Mouse (Mus musculus) forebrain, embryonic 14.5 days (tissue): ENCODE data around the gene Akap13. TPM values are rescaled to one million over a fixed set of nuclear protein-coding genes. Genes with fewer than 3 reads are reported as not detected.

Experiments used
- ATAC-seq: fragments of 200-750 bp; cut with Nextera tagmentation; 2 replicates; pipeline ENCODE4 v1.8.0; 2017; ENCODE audit warnings: mild to moderate bottlenecking, moderate library complexity
- DNase-seq: peaks from one replicate; pipeline ENCODE4 v3.0.0-alpha.2; 2015; ENCODE audit warnings: low spot score
- H3K27ac ChIP-seq: fragments of 300-500 bp; sonication (generic); 2 replicates; pipeline ENCODE4 v1.5.1; 2014; ENCODE audit warnings: low read depth, mild to moderate bottlenecking, control low read depth, low read length, moderate library complexity
- H3K27me3 ChIP-seq: fragments of 300-500 bp; sonication (generic); replicated peaks from 2 replicates; pipeline ENCODE4 v1.6.1; 2014; ENCODE audit warnings: low read length, control low read depth, mixed read lengths; ENCODE audit not compliant: control insufficient read depth, insufficient read depth
- H3K36me3 ChIP-seq: fragments of 300-500 bp; sonication (generic); 2 replicates; pipeline ENCODE4 v1.6.1; 2014; ENCODE audit warnings: low read length, control low read depth; ENCODE audit not compliant: control insufficient read depth, insufficient read depth
- H3K4me1 ChIP-seq: fragments of 300-500 bp; sonication (generic); 2 replicates; pipeline ENCODE4 v1.6.1; 2014; ENCODE audit warnings: antibody characterized with exemption, low read length, control low read depth; ENCODE audit not compliant: control insufficient read depth, insufficient read depth
- H3K4me2 ChIP-seq: fragments of 300-500 bp; sonication (generic); 2 replicates; pipeline ENCODE4 v1.6.1; 2014; ENCODE audit warnings: mild to moderate bottlenecking, control low read depth, low read length
- H3K4me3 ChIP-seq: fragments of 300-500 bp; sonication (generic); 2 replicates; pipeline ENCODE4 v1.5.1; 2014; ENCODE audit warnings: low read depth, low read length, control low read depth
- H3K9ac ChIP-seq: fragments of 300-500 bp; sonication (generic); 2 replicates; pipeline ENCODE4 v1.6.1; 2014; ENCODE audit warnings: mild to moderate bottlenecking, low read length, control low read depth, moderate library complexity
- H3K9me3 ChIP-seq: fragments of 300-500 bp; sonication (generic); replicated peaks from 2 replicates; pipeline ENCODE4 v1.6.1; 2016; ENCODE audit warnings: low read length, control low read depth, mixed read lengths; ENCODE audit not compliant: control insufficient read depth
- WGBS: fragments of 180-500 bp; shearing (Covaris S2); extraction: QIAGEN DNeasy Blood & Tissue Kit; methylation state at CpG from one replicate; pipeline ENCODE4 v1.1.7; 2014; 5-methylcytosine and 5-hydroxymethylcytosine counted together
- polyA plus RNA-seq: library from polyadenylated mRNA; unstranded; fragments of >200 nt; fragmentation: Nextera tagmentation; extraction: Ambion mirVana; gene quantifications from 2 replicates; pipeline ENCODE4 v1.2.1, GENCODE M21; 2014

Gene Akap13
- polyA plus RNA-seq, 1 experiment from 2014 or later = 9.8 TPM

DNA sequence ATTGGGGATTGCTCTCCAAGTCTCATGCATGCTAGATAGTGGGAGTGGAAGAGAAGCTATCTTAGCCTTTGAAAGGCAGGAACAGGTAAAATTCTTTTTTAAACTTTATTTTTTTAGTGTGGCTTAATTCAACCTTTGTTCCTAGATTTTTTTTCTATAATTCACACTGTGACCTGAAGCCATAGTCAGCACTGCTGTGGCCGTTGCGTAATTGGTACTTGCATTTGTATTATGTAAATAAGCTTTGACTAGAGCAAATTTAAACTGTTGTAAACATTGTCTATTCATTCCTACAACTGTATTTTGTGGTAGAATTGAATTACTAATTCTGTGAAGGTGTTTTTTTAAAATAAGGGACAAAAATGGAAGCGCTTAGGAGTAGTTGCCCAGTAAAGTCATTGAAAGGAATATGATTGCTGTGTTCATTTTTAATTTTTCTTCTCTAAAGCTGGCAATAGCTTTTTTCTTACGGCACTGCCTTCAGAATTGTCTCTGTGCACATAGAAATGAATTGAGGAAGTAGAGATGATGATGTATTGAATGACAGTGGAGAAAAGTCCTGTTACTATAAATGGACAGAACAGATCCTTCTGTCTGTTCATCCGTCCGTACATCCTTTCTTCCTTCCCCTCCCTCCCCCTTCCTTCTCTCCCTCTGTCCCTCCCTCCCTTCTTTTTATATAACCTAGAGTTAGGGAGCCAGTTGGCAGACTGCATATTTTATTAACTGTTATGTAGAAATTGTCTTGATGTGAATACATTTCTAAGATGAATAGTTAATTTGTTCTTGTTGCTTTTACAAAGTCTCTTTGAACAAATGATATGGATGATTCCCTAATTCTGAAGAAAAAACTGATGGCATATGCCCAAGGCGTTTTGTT lies 17.2 kb downstream of the Akap13 start:
- ATAC-seq (no peak), DNase-seq (no peak)
- Histone ChIP-seq H3K4me1 (no peaks in the 10 kb centered on the region), H3K27ac (no peak overlapping the region), H3K4me2 (no peak overlapping the region), H3K36me3 (no peaks in the 10 kb centered on the region), H3K9ac (no peak overlapping the region), H3K9me3 (no peaks in the 10 kb centered on the region), H3K27me3 (no peaks in the 10 kb centered on the region), H3K4me3 (no peak overlapping the region)
- WGBS = 73% methylated on average over 7 of the region's 7 CpGs

GRCm38 (mm10) chr7:75473294-75473693 lies 18.0 kb downstream of the Akap13 start:
- no peak for DNase-seq
- WGBS = 67% methylated on average over 1 of the region's 1 CpGs
- no peaks in the 10 kb centered on the region for H3K4me1 ChIP-seq
- no peak overlapping the region for H3K4me3 ChIP-seq
- H3K4me2 ChIP-seq = no peak overlapping the region
- H3K9ac ChIP-seq = no peak overlapping the region
- H3K36me3 ChIP-seq = no peaks in the 10 kb centered on the region
- no peaks in the 10 kb centered on the region for H3K9me3 ChIP-seq
- no peaks in the 10 kb centered on the region for H3K27me3 ChIP-seq
- H3K27ac ChIP-seq = no peak overlapping the region
- no peak for ATAC-seq

DNA sequence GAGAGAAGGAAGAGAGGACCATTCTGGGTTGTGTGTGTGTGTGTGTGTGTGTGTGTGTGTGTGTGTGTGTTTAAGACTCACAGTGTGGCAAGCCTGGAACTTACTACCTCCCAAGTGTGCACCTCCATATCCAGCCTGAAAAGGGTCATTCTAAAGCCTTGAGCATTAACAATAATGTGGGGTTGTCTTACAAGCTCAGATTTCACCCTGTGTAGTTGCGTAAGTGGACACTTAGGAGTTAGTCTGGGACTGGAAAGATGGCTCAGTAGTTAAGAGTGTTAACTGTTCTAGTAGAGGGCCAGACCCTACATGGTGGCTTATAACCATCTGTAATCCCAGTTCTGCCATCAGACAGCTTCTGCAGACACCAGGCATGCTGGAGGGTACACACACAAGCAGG lies 18.7 kb downstream of the Akap13 start:
- Histone ChIP-seq H3K27ac (no peak overlapping the region), H3K36me3 (no peaks in the 10 kb centered on the region), H3K4me3 (no peak overlapping the region), H3K27me3 (no peaks in the 10 kb centered on the region), H3K9me3 (no peaks in the 10 kb centered on the region), H3K4me1 (no peaks in the 10 kb centered on the region), H3K9ac (no peak overlapping the region), H3K4me2 (no peak overlapping the region)
- 90% methylated on average over 1 of the region's 1 CpGs for WGBS
- ATAC-seq = no peak
- no peak for DNase-seq

- Histone ChIP-seq H3K9me3 (no peaks in the 10 kb centered on the region), H3K4me2 (no peak overlapping the region), H3K36me3 (no peaks in the 10 kb centered on the region), H3K9ac (no peak overlapping the region), H3K4me1 (no peaks in the 10 kb centered on the region), H3K27me3 (no peaks in the 10 kb centered on the region), H3K4me3 (no peak overlapping the region), H3K27ac (no peak overlapping the region)
- DNase-seq (no peak), ATAC-seq (no peak)
Observed at GRCm38 (mm10) chr7:75474564-75475150, 19.3 kb downstream of the Akap13 start.

GRCm38 (mm10) chr7:75478060-75478459 lies 22.7 kb downstream of the Akap13 start:
- no peak overlapping the region for H3K27ac ChIP-seq
- no peak overlapping the region for H3K9ac ChIP-seq
- H3K27me3 ChIP-seq = no peaks in the 10 kb centered on the region
- H3K4me3 ChIP-seq = no peak overlapping the region
- no peak overlapping the region for H3K4me2 ChIP-seq
- no peaks in the 10 kb centered on the region for H3K9me3 ChIP-seq
- no peaks in the 10 kb centered on the region for H3K36me3 ChIP-seq
- H3K4me1 ChIP-seq = no peaks in the 10 kb centered on the region
- 93% methylated on average over 2 of the region's 2 CpGs for WGBS
- ATAC-seq (no peak), DNase-seq (no peak)

DNA sequence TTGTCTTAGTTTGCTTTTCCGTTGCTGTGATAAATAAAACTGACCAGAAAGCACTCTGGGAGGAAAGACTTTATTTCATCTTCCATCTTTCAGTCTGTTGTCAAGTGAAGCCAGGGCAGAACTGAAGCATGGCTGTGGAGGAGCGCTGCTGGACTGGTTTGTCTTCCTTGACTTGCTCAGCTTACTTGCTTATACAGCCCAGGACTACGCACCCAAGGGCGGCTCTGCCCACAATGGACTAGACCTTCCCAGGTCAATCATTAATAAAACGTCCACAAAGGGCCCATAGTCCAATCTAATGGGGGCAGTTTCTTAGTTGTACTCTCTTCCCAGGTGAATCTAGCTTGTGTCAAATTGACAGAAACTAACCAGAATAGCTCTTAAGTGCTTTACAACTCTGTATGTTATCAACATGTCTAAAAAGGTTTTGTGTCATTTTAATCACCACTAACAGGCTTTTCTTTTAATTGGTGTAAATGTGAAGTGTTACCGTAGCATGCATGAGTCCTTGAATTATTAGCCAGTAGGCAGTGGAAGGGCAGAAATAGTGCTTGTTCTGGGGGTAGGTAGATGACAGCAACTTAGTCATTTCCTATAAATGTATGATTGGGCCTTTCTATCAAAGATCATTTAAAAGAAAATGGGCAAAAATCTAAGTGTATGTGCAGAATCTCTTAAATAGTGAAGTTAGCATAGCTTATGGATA lies 25.5 kb downstream of the Akap13 start:
- H3K9ac ChIP-seq = no peak overlapping the region
- H3K9me3 ChIP-seq = no peaks in the 10 kb centered on the region
- no peak overlapping the region for H3K4me2 ChIP-seq
- no peaks in the 10 kb centered on the region for H3K27me3 ChIP-seq
- no peak for DNase-seq
- H3K4me3 ChIP-seq = no peak overlapping the region
- no peaks in the 10 kb centered on the region for H3K36me3 ChIP-seq
- WGBS = 86% methylated on average over 6 of the region's 6 CpGs
- H3K27ac ChIP-seq = no peak overlapping the region
- no peak for ATAC-seq
- no peaks in the 10 kb centered on the region for H3K4me1 ChIP-seq

DNA sequence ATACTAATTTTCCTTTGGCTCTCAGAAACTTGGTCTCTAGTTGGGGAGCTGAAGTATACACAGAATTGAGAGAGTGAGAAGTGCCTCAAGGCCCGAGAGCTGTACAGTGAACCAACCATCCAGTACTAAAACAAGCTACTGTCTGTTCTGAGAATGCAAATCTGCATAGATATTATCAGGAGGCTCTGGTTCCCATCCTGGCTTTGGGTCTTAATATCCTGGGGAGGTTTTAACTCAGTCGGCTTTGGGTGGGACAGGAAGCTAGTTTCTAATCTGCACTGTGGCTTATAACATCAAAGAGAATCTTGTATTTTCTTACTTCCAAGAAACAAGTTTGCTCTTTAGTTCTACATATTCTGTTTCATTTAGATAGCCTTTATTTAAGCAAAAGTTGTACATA lies 30.7 kb downstream of the Akap13 start:
- Histone ChIP-seq H3K36me3 (no peaks in the 10 kb centered on the region), H3K4me1 (no peaks in the 10 kb centered on the region), H3K27me3 (no peaks in the 10 kb centered on the region), H3K9me3 (no peaks in the 10 kb centered on the region), H3K4me3 (no peak overlapping the region), H3K9ac (no peak overlapping the region), H3K4me2 (no peak overlapping the region), H3K27ac (no peak overlapping the region)
- WGBS = 92% methylated on average over 2 of the region's 2 CpGs
- DNase-seq = no peak
- ATAC-seq = no peak

DNA sequence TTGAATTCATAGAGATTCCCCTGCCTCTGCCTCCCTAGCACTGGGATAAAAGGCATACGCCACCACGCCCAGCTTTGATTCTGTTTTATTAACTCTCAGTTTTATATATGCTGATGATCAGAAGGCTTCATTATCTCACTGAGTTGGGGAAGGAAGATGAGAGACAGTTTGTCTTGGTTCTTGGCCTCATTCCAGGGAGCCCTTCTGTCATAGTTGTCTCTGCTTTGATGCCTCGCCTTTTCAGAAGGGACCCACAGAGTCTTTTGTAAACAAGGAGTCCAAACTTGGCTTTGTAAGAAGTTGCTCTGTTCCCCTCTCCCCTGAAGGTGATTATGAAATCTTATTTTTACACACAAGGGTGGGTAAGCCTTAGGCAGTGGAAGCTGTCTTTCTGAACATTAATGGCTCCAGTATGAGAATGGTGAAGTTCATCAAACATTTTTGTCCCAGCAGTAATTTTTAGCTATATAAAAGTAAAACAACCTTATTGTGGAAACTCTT lies 40.7 kb downstream of the Akap13 start:
- Histone ChIP-seq H3K9ac (no peak overlapping the region), H3K4me2 (no peak overlapping the region), H3K36me3 (no peaks in the 10 kb centered on the region), H3K27ac (no peak overlapping the region), H3K9me3 (no peaks in the 10 kb centered on the region), H3K4me3 (no peak overlapping the region), H3K4me1 (no peaks in the 10 kb centered on the region), H3K27me3 (no peaks in the 10 kb centered on the region)
- DNase-seq (peak; percentile 33), ATAC-seq (no peak)
- WGBS = 73% methylated on average over 3 of the region's 3 CpGs

DNA sequence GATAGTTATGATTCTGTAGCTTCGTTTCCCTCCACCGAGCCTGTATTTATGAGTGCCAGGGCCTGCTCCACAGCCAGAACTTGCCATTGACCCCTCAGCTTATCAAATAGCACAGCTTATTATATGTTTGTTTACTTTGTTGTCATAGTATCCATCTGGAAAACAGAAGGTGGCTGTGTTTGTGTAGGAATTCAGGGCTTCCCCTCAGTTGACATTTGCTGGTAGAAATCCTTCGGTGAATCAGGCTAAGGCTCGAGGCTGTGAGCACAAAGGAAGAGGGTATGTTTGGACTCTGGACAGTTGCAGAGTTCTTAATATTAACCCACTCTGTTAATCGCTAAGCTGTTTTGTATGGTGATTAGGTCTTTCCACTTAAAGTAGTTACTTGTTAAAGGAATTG lies 43.3 kb downstream of the Akap13 start:
- ATAC-seq (no peak), DNase-seq (no peak)
- Histone ChIP-seq H3K36me3 (no peaks in the 10 kb centered on the region), H3K27me3 (no peaks in the 10 kb centered on the region), H3K27ac (no peak overlapping the region), H3K4me3 (no peak overlapping the region), H3K9me3 (no peaks in the 10 kb centered on the region), H3K4me2 (no peak overlapping the region), H3K9ac (no peak overlapping the region), H3K4me1 (no peaks in the 10 kb centered on the region)
- WGBS = 65% methylated on average over 5 of the region's 5 CpGs
